Mouse (Mus musculus): ENCODE data around the gene Prtn3.

DNA sequence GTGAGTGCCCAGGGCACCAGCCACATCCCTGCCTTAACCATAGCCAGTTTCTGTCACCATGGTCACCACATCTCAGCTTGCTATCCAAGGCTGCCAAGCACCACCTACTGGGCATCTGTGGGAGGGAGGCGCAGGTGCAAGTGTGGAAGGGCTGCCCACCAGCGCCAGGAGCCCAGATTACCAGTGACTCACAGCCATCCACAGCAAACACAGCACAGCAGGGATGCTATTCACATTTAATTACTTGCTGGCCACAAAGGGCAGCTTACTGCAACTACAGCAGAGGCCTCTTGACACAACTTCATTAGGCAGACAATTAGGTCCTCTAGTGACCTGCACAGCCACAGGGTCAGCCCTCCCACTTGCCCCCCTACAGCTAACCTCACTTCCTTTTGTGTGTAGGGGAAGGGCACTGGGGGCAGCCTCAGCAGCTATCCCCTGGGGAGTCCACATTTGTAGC lies 26.7 kb downstream of the Prtn3 start:
- TF ChIP-seq HCFC1 (IDR thresholded peaks at IDR 0.05; ENCODE audit: borderline replicate concordance, insufficient read depth, low read length) = no peak
- TF ChIP-seq ZNF384 (IDR thresholded peaks at IDR 0.05; ENCODE audit: low read depth, low read length) = no peak
- no peak for TF ChIP-seq CHD2 (IDR thresholded peaks at IDR 0.05; ENCODE audit: low read depth, low read length)
- no peak for TF ChIP-seq ZC3H11A (IDR thresholded peaks at IDR 0.05; ENCODE audit: borderline replicate concordance, low read depth, low read length)
- TF ChIP-seq MAFK (IDR thresholded peaks at IDR 0.05; ENCODE audit: insufficient read depth, low read depth, low read length) = no peak

Data from ES-E14 (cell line).